In the genomic region with DNA sequence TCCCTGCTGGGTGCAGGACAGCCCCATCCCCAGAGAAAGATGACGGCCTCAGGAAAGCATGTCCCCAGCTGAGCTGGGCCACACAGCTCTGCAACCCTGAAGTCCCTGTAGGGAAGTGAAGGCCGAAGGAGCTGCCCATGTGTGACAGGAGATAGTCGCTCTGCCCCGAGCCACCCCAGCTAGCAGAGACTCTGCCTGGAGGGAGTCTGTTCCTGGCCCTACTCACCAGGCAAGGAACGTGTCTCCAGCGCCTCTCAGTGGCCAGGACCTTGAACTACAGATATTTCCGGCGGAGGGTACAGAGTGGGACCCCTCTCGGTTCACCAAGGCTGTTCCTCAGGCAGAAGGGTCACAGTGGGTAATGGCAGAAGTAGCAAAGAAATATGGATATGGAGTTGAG, we compare ENCODE assay signal across 8 mouse cellular contexts. TPM values are rescaled to one million over a fixed set of nuclear protein-coding genes. Genes with fewer than 3 reads are reported as not detected.
DNase-seq lines count a peak whose midpoint lies in the region; ATAC-seq and TF ChIP-seq lines count a peak whose summit lies in the region.

No protein-coding gene starts in this region.

- H3K4me3 ChIP-seq in midbrain, embryonic 10.5 days = no peak overlapping the region
- no peak overlapping the region for H3K4me3 ChIP-seq in midbrain, embryonic 15.5 days
- H3K4me3 ChIP-seq in kidney, adult 2 months (ENCODE audit: insufficient read depth, low read depth, low read length) = no peak overlapping the region
- no peak overlapping the region for H3K4me3 ChIP-seq in liver, embryonic 13.5 days (replicated peaks)
- no peak overlapping the region for H3K4me3 ChIP-seq in olfactory bulb, adult 2 months (ENCODE audit: insufficient read depth, low read depth, low read length)

- peak; percentile 89 for TF ChIP-seq CTCF in kidney, adult 2 months (conservative IDR thresholded peaks at IDR 0.05; ENCODE audit: insufficient read depth, insufficient read length, low read depth, low read length)
- peak; percentile 36; the same call in 1 of the 2 replicates for TF ChIP-seq CTCF in olfactory bulb, adult 2 months (IDR thresholded peaks at IDR 0.05; ENCODE audit: insufficient read depth, low read depth, low read length)

- 10% methylated on average over 9 of the region's 9 CpGs for whole genome bisulfite sequencing in midbrain, embryonic 10.5 days
- 11% methylated on average over 9 of the region's 9 CpGs for WGBS in midbrain, embryonic 15.5 days
- 17% methylated on average over 9 of the region's 9 CpGs for WGBS in kidney, adult 2 months
- WGBS in liver, embryonic 13.5 days (ENCODE audit: insufficient replicate concordance) = 4% methylated on average over 9 of the region's 9 CpGs
- WGBS in olfactory bulb, adult 2 months = 47% methylated on average over 9 of the region's 9 CpGs

- DNase-seq in midbrain, embryonic 10.5 days (ENCODE audit: low spot score) = peak; percentile 69
- DNase-seq in adrenal gland, postnatal 36 days = peak; percentile 82
- peak; percentile 69 for DNase-seq in gastrocnemius, postnatal 14 days
- DNase-seq in kidney, adult 2 months = peak; percentile 63
- peak; percentile 25 for DNase-seq in liver, embryonic 13.5 days
- DNase-seq in thymus, postnatal 36 days = peak; percentile 61 to 63

- no peaks in the 10 kb centered on the region for H3K36me3 ChIP-seq in midbrain, embryonic 10.5 days
- no peaks in the 10 kb centered on the region for H3K36me3 ChIP-seq in midbrain, embryonic 15.5 days (replicated peaks)
- no peaks in the 10 kb centered on the region for H3K36me3 ChIP-seq in kidney, adult 2 months (ENCODE audit: control insufficient read depth, insufficient read depth, low read length)
- H3K36me3 ChIP-seq in liver, embryonic 13.5 days = no peaks in the 10 kb centered on the region

- ATAC-seq in midbrain, embryonic 15.5 days (replicated peaks) = no peak
- ATAC-seq in liver, embryonic 13.5 days (ENCODE audit: low read depth) = peak; percentile 31

- intact Hi-C loops in gastrocnemius, postnatal 14 days (cut with DNase I; ENCODE audit: low total_unique reads) = loop anchor here (2.0 kb wide), 1 partner anchor 205 kb away; no protein-coding TSS in a partner anchor

- peaks cover 23% of the 10 kb centered on the region for H3K4me1 ChIP-seq in midbrain, embryonic 10.5 days
- peaks cover 7% of the 10 kb centered on the region for H3K4me1 ChIP-seq in midbrain, embryonic 15.5 days
- H3K4me1 ChIP-seq in kidney, adult 2 months (ENCODE audit: control insufficient read depth, insufficient read depth, low read length) = peaks cover 3% of the 10 kb centered on the region; the same call in 1 of the 2 replicates
- peaks cover 38% of the 10 kb centered on the region for H3K4me1 ChIP-seq in liver, embryonic 13.5 days (replicated peaks)
- H3K4me1 ChIP-seq in olfactory bulb, adult 2 months (ENCODE audit: control insufficient read depth, insufficient read depth, low read length) = peaks cover 4% of the 10 kb centered on the region; the same call in 1 of the 2 replicates

- no peak overlapping the region for H3K4me2 ChIP-seq in midbrain, embryonic 15.5 days
- H3K4me2 ChIP-seq in liver, embryonic 13.5 days = no peak overlapping the region

- TF ChIP-seq POLR2A in kidney, adult 2 months (IDR thresholded peaks at IDR 0.05; ENCODE audit: low read depth, low read length) = no peak
- TF ChIP-seq POLR2A in olfactory bulb, adult 2 months (IDR thresholded peaks at IDR 0.05; ENCODE audit: insufficient read depth, low read depth, low read length) = no peak

- H3K27me3 ChIP-seq in midbrain, embryonic 10.5 days (ENCODE audit: low read depth, poor library complexity, severe bottlenecking) = peaks cover 75% of the 10 kb centered on the region
- peaks cover 20% of the 10 kb centered on the region for H3K27me3 ChIP-seq in midbrain, embryonic 15.5 days (replicated peaks)
- H3K27me3 ChIP-seq in kidney, adult 2 months (replicated peaks; ENCODE audit: control insufficient read depth, insufficient read depth, low read length) = no peaks in the 10 kb centered on the region
- peaks cover 26% of the 10 kb centered on the region for H3K27me3 ChIP-seq in liver, embryonic 13.5 days

- no peak overlapping the region for H3K9ac ChIP-seq in midbrain, embryonic 15.5 days
- H3K9ac ChIP-seq in liver, embryonic 13.5 days = no peak overlapping the region

- H3K27ac ChIP-seq in midbrain, embryonic 10.5 days (replicated peaks) = no peak overlapping the region
- no peak overlapping the region for H3K27ac ChIP-seq in midbrain, embryonic 15.5 days
- no peak overlapping the region for H3K27ac ChIP-seq in kidney, adult 2 months (ENCODE audit: insufficient read depth, low read depth, low read length)
- no peak overlapping the region for H3K27ac ChIP-seq in liver, embryonic 13.5 days
- H3K27ac ChIP-seq in olfactory bulb, adult 2 months (ENCODE audit: insufficient read depth, low read depth, low read length) = no peak overlapping the region

- H3K9me3 ChIP-seq in midbrain, embryonic 10.5 days (replicated peaks) = no peaks in the 10 kb centered on the region
- H3K9me3 ChIP-seq in midbrain, embryonic 15.5 days = no peaks in the 10 kb centered on the region
- H3K9me3 ChIP-seq in liver, embryonic 13.5 days (replicated peaks) = no peaks in the 10 kb centered on the region

RNA-seq across cellular contexts. Expression of a gene that starts 39.9 kb away (rescaled TPM):
- polyA plus RNA-seq in midbrain, embryonic 10.5 days (2016; fragmentation: Nextera tagmentation; extraction: Ambion mirVana) = 79.2 and 79.8 TPM in 2 replicates
- polyA plus RNA-seq in midbrain, embryonic 15.5 days (2015; fragmentation: Nextera tagmentation; extraction: Ambion mirVana) = 73.6 and 74.5 TPM in 2 replicates
- 10 to 100 TPM; 57.2 to 65.2 TPM for total RNA-seq in adrenal gland, postnatal 36 days (2021)
- total RNA-seq in gastrocnemius, postnatal 14 days (2021) = 10 to 100 TPM; 13.9 to 15.6 TPM
- polyA plus RNA-seq in kidney, adult 2 months (2012; rRNA removed) = 29.9 and 31.0 TPM in 2 replicates
- 35.3 and 43.9 TPM in 2 replicates for polyA plus RNA-seq in liver, embryonic 13.5 days (2015; fragmentation: Nextera tagmentation; extraction: Ambion mirVana)
- polyA plus RNA-seq in olfactory bulb, adult 2 months (2012; ENCODE audit: insufficient read depth, insufficient read length, low replicate concordance, missing spikeins) = not detected in 2 replicates

Comparison
In these comparisons a context has a peak if more than half of its experiments do, and no peak if none do; other contexts are left out.
1. DNase-seq: peak in every context shown above with its lines; median percentile 82 in adrenal gland, postnatal 36 days; 69 in midbrain, embryonic 10.5 days; 69 in gastrocnemius, postnatal 14 days; 63 in kidney, adult 2 months; 62 in thymus, postnatal 36 days; 25 in liver, embryonic 13.5 days.